Mouse (Mus musculus): ENCODE data around the gene Klf8.
"Not testable (repeated sequence)": the region's sequence is repeated elsewhere in the genome, so short reads cannot be mapped to it uniquely, and the experiment has no call there.

Gene Klf8

GRCm38 (mm10) chrX:153237304-153237919 lies at the start of gene Klf8:
Gene Klf8 (plus strand): TSS chrX:153237466.
- peak; percentile 5 for DNase-seq (ENCODE audit: low spot score)

DNA sequence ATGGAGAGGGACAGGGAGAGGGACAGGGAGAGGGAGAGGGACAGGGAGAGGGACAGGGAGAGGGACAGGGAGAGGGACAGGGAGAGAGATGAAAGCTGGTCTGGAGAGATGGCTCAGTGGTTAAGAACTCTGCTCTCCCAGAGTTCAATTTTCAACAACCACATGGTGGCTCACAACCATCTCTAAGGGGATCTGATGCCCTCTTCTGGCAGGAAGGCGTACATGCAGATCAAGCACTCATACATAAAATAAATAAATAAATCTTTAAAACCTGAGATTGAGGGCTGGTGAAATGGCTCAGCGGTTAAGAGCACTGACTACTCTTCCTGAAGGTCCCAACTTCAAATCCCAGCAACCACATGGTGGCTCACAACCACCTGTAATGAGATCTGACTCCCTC lies 38.1 kb upstream of the Klf8 start:
- not testable (repeated sequence) for DNase-seq (ENCODE audit: low spot score)

GRCm38 (mm10) chrX:153211101-153211500 lies 26.2 kb upstream of the Klf8 start:
- no peak for DNase-seq (ENCODE audit: low spot score)

GRCm38 (mm10) chrX:153231240-153231639 lies 6.0 kb upstream of the Klf8 start:
- no peak for DNase-seq (ENCODE audit: low spot score)

DNA sequence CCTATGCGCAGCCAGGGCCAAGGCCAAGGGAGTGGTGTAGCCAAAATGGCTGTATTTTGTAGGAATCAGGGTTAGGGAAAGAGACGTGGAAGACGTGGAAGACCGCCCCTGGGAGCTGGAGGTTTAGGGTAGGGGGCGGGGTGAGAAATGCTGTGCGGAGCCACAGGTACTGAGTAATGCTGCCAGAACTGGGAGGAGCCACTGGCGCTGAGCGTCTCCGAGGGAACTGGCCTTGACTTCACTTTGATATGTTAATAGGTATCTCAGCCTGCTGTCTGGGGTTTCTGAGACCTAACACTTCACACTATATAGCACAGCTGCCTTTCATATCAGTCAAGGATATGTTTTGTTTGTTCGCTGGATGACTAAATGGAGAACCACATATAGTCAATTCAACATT lies 4.0 kb upstream of the Klf8 start:
- DNase-seq (ENCODE audit: low spot score) = no peak

DNA sequence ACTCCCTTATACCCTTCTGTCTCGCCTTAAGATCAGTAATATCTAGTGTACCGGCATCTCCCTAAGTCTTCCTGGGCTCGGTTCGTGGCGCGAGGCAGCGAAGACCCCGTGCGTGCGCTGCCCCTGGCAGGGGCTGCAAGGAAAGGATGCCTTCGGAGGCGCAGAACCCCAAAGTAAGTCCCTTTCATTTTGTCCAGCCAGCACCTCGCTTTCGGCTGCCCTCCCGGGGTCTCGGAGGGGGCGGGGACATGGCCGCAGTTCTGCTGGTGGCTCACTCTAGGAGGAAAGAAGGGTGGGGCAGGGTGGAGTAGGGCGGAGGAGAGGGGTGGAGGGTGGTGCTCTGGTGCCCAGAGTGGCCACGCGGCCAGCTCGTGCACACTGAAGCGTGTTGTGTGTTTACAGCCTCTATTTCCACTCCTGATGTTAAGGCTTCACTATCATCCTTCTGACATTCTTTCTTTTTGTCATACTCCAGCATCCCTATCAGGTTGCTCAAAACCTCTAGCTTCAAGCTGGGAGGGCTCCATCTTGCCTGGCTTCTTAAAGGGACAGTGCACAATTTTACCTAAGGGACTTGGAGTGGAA lies 746 bp downstream of the Klf8 start:
- DNase-seq (ENCODE audit: low spot score) = peak; percentile 33

- DNase-seq (ENCODE audit: low spot score) = no peak
Measured at GRCm38 (mm10) chrX:153254256-153254655, 17.0 kb downstream of the Klf8 start.

- peak; percentile 6 for DNase-seq (ENCODE audit: low spot score)
Measured at GRCm38 (mm10) chrX:153255504-153255903, 18.2 kb downstream of the Klf8 start.

- no peak for DNase-seq (ENCODE audit: low spot score)
Measured at GRCm38 (mm10) chrX:153282185-153282584, 44.9 kb downstream of the Klf8 start.

- no peak for DNase-seq (ENCODE audit: low spot score)
Measured at GRCm38 (mm10) chrX:153311356-153311755, 74.1 kb downstream of the Klf8 start.

DNA sequence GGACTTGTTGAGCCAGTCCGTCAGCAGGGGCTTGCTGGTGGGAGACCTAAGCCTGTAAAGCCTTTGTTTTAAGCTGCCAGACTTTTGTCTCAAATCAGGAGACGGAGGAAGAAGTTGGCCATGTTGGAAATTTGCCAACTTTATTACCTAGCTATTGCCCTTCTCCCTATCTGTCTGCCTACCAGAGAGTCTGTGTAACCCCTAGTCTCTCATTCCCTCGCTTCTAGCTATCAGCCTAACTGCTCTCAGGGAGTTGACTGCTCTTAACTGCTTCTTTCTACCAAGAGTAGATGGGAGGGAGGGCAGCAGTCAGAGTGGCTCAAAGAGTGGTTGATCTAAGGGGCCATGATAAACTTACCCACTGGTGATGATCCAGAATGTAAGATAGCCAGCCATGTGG lies 85.8 kb downstream of the Klf8 start:
- DNase-seq (ENCODE audit: low spot score) = no peak

DNA sequence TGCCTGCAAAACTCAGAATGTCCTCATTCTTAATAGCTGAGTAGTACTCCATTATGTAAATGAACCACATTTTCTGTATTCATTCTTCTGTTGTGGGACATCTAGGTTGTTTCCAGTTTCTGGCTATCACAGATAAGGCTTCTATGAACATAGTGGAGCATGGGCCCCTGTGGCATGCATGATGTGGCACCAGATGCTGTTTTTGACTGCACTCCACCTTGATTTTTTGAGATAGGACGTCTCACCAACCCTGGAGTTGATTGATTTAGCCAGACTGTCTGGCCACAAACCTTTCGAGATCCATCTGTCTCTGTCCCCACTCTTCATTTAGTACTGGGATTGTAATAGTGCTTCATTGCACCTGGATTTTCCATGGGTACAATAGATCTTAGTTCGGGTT lies 96.9 kb downstream of the Klf8 start:
- not testable (repeated sequence) for DNase-seq (ENCODE audit: low spot score)

GRCm38 (mm10) chrX:153359331-153360215 lies 122.3 kb downstream of the Klf8 start:
- DNase-seq (ENCODE audit: low spot score) = peak; percentile 49

- DNase-seq (ENCODE audit: low spot score) = peak; percentile 27
Measured at GRCm38 (mm10) chrX:153360216-153360590, 122.9 kb downstream of the Klf8 start.

- no peak for DNase-seq (ENCODE audit: low spot score)
Measured at GRCm38 (mm10) chrX:153360666-153361269, 123.5 kb downstream of the Klf8 start.

DNA sequence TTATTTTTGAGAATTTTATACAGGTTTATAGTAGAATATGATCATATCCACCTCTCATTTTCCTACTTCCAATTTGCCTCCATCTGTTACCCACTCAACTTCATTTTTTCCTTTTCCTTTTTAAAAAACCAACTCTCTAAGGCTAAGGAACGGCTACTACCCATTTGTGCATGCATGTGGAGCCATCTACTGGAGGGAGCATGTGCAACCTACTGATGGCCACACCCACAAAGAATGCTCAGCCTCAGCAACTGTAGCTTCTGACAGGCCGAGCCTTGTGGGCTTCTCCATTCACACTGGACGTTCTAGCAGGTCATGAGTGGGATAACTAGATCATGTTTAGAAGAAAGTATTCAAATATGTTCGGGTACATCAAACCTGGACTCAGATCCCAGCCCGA lies 129.5 kb downstream of the Klf8 start:
- DNase-seq (ENCODE audit: low spot score) = peak; percentile 59

DNA sequence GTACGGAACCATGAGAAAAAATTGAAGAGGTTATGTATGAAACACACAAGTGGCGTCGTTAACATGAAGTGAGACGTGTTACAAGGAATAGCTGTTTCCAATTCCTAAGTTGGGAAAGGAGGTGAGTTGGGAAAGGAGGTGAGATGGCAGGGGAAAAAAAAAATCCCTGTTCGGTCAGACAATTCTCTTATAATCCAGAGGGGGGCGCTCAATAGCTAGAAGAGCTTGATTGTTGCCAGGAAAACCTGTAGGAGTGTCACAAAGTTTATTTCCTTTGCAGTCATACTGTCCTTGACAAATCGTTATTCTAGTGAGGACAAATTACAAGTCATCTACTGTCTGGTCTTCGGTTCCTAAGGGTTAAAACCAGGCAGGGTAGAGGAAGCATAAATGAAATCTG lies 132.5 kb downstream of the Klf8 start:
- peak; percentile 8 for DNase-seq (ENCODE audit: low spot score)

DNA sequence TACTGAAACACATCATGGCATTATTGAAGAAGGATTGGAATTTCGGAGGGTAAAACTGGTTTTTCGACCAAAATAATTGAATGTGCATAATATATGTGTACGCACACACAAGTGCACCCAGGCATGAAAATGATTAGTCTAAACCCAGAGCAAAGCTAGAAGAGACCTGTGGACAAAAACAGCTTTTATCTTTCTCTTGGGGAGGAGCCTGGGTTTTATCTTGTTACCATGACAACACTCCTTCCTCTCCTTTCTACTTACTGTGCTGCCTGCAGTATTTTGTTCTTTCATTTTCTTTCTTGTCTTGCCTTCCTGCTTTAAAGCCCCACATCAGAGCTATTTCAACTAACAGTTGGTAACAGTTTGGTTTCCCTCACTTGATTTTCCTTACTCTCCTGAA lies 137.8 kb downstream of the Klf8 start:
- DNase-seq (ENCODE audit: low spot score) = no peak

DNA sequence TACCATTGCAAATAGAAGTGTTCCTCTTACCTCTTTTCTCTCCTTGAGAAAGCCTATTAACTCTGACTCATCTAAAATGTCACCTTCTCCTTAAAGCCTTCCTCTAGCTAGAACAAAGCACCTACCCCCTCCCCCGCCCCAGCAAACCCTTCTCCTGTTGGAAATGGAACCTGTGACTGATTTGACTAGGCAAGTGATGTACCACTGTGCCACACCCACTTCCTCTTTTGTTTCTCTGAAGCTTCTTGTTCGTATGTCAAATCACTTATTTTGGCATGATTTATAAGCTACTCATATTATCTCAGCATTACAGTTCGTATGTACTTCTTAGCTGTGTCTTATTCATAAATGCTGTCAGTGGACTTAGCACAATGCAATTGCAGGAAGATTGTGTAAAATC lies 144.5 kb downstream of the Klf8 start:
- no peak for DNase-seq (ENCODE audit: low spot score)

- peak; percentile 20 for DNase-seq (ENCODE audit: low spot score)
Measured at GRCm38 (mm10) chrX:153389291-153389690, 152.0 kb downstream of the Klf8 start.

DNA sequence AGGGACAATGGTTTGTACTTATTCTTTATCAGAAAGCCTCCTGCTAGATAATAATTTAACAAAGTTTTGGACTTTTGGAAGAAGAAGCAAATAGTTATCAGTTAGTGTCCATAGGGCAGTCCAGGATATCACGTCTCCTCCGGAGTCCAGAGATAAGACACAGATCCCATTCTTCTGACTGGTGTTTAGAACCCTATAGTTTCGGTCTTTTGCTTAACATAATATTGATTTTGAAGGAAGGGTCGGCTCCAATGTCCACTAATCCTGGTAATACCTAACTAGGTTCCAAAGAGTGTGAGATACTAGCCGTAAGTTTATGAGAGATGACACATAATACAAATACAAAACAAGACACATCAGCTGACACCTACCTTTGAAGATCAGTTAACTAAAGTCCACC lies 179.8 kb downstream of the Klf8 start:
- DNase-seq (ENCODE audit: low spot score) = no peak

DNA sequence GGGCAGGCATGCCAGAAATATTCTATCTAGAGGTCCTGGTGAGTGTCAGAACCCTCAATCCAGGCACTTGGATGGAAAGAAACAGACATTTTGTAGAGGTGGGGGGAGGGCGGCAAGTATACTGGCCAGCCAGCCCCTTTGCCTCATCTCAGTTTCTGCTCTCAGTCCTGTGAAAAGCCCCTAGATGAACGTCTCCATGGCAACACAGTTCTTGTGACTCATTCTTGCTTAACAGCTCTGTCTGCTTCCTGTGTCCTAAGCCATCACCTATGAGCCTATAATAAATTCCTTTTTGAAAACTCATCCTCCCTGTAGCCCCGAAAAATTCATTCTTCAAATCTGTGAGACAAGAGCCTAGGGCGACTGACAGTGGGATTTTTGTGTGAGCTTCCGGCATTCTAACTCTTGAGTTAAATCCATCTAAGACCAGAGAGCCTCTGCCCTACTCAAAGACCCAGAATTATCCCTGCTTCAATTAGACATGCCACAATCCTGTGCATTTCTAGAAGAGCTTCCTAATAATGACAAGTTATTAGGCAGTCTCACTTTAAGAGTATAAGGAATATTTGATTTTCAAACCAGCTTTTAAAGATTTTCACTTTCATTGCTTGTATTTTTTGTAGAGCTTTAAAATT lies 196.5 kb downstream of the Klf8 start:
- peak; percentile 21 for DNase-seq (ENCODE audit: low spot score)
